In the genomic region with DNA sequence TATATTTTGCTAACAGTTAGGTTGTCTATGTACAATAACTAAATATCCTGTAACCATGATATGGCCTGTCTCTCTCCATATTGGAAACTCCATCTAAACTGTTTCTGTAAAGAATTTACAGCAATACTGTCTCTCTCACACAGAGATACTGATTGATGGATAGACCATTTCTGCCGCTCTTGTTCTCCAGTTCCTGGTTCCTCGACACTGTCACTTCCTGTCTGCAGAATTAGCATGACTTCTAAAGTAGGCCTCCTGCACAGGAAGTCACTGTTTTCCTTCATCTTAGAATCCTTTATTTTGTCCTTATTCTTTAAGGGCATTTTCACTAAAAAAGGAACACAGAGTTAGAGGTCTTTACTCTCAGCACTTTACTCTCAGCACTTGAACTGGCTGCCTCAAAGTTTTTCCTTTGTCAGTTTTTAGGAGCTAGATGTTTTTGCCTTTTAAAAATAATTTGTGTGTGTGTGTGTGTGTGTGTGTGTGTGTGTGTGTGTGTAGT, we compare ENCODE assay signal across 15 mouse cellular contexts.
"Had no signal": no experiment of that assay in that cellular context is flagged by ENCODE, and none has a peak within 500 bp of the region (broad histone marks: within the 10 kb centered on the region; RNA-seq: fewer than 3 reads in every experiment).

No protein-coding gene starts in this region.

- H3K4me3 ChIP-seq: limb, embryonic 12.5 days; liver, embryonic 13.5 days; lung, embryonic 15.5 days; midbrain, embryonic 13.5 days; neural tube, embryonic 15.5 days had no signal

- H3K9ac ChIP-seq: limb, embryonic 12.5 days; liver, embryonic 13.5 days; liver, postnatal 0 days; lung, embryonic 15.5 days; midbrain, embryonic 13.5 days; neural tube, embryonic 15.5 days had no signal

- H3K4me1 ChIP-seq: liver, embryonic 13.5 days; lung, embryonic 15.5 days had no signal

- DNase-seq: kidney, adult 11 months; kidney, adult 9 months; kidney, postnatal 36 days; layer of hippocampus, adult 9-11 months; layer of hippocampus, postnatal 36 days; liver; liver, embryonic 13.5 days; liver, postnatal 0 days; right cerebral cortex, postnatal 4 days; spleen, adult 18-20 months had no signal

- H3K4me2 ChIP-seq: limb, embryonic 12.5 days; liver, embryonic 13.5 days; lung, embryonic 15.5 days; midbrain, embryonic 13.5 days; neural tube, embryonic 15.5 days had no signal

- H3K27me3 ChIP-seq: limb, embryonic 12.5 days; liver, embryonic 13.5 days; lung, embryonic 15.5 days; midbrain, embryonic 13.5 days; neural tube, embryonic 15.5 days had no signal

- ATAC-seq: liver, postnatal 0 days; midbrain, embryonic 13.5 days had no signal

- H3K27ac ChIP-seq: kidney, postnatal 0 days; limb, embryonic 12.5 days; liver, embryonic 13.5 days; lung, embryonic 15.5 days; midbrain, embryonic 13.5 days; neural tube, embryonic 15.5 days had no signal

- H3K9me3 ChIP-seq: limb, embryonic 12.5 days; liver, embryonic 13.5 days; lung, embryonic 15.5 days; midbrain, embryonic 13.5 days; neural tube, embryonic 15.5 days had no signal
